Mouse (Mus musculus) lung, adult 18-20 months (tissue): ENCODE measurements around the gene Scgb2b15.
"Not testable (repeated sequence)": the region's sequence is repeated elsewhere in the genome, so short reads cannot be mapped to it uniquely, and the experiment has no call there.

ENCODE experiments used
- DNase-seq, 2 experiments: peaks; one replicate each; pipeline ENCODE4 v3.0.0; 2022; ENCODE audit warnings: mixed read lengths in 2 of 2

Gene Scgb2b15

GRCm38 (mm10) chr7:32829562-32829961 lies at the start of gene Scgb2b15:
Scgb2b15 (minus strand) TSS chr7:32829662.
- DNase-seq, result not testable (repeated sequence)

DNA sequence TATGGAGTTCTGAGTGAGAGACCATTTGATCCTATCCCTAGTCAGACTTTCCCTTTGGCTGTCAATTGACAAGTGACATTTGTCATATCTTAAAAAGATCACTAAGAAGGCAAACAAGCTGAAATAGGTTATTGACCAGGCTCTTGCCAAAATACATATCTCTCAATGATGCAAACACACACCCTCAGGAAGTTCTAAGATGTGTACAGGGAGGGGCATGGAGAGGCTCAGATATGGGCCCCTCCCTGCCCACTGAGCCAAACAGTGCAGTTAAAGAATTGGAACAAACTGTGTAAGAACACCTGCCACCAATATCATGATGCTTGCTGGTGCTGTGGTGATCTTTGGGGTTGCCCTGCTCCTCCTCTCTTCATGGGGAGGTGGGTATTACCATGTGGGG lies 6.8 kb upstream of the Scgb2b15 start, which contains the start of gene Scgb1b15:
Scgb1b15 (plus strand) TSS at position 301 of the 400 bp plus-strand sequence.
- not testable (repeated sequence) for DNase-seq
